Mouse (Mus musculus) heart, embryonic 10.5 days (tissue): Measurements from ENCODE around the gene Itpkc. TPM values are rescaled to one million over a fixed set of nuclear protein-coding genes. Genes with fewer than 3 reads are reported as not detected.

Source experiments
- DNase-seq: peaks from one replicate; pipeline ENCODE4 v3.0.0-alpha.2; 2017; ENCODE audit warnings: low spot score
- H3K27ac ChIP-seq: fragments of 300-500 bp; sonication (generic); 2 replicates; pipeline ENCODE4 v1.5.1; 2016; ENCODE audit warnings: mild to moderate bottlenecking
- H3K27me3 ChIP-seq: fragments of 300-500 bp; sonication (generic); 2 replicates; pipeline ENCODE4 v1.6.1; 2016; ENCODE audit warnings: mild to moderate bottlenecking; ENCODE audit not compliant: poor library complexity, insufficient read depth, severe bottlenecking
- H3K36me3 ChIP-seq: fragments of 300-500 bp; sonication (generic); 2 replicates; pipeline ENCODE4 v1.6.1; 2016; ENCODE audit warnings: mild to moderate bottlenecking, moderate library complexity
- H3K4me1 ChIP-seq: fragments of 300-500 bp; sonication (generic); 2 replicates; pipeline ENCODE4 v1.6.1; 2016; ENCODE audit warnings: mild to moderate bottlenecking
- H3K4me3 ChIP-seq: fragments of 300-500 bp; sonication (generic); 2 replicates; pipeline ENCODE4 v1.5.1; 2016; ENCODE audit warnings: mild to moderate bottlenecking, moderate library complexity
- H3K9me3 ChIP-seq: fragments of 300-500 bp; sonication (generic); 2 replicates; pipeline ENCODE4 v1.6.1; 2016; ENCODE audit warnings: mild to moderate bottlenecking, moderate library complexity
- WGBS: fragments of 180-500 bp; shearing (Covaris S2); methylation state at CpG from one replicate; pipeline ENCODE4 v1.1.7; 2016; 5-methylcytosine and 5-hydroxymethylcytosine counted together
- polyA plus RNA-seq: library from polyadenylated mRNA; unstranded; fragments of >200 nt; fragmentation: Nextera tagmentation; extraction: Ambion mirVana; gene quantifications from 2 replicates; pipeline ENCODE4 v1.2.1, GENCODE M21; 2016

Gene Itpkc
- polyA plus RNA-seq, 1 experiment from 2014 or later, result 5.0 TPM

- DNase-seq, result no peak
- no peak overlapping the region for H3K4me3 ChIP-seq
- peaks cover 24% of the 10 kb centered on the region for H3K36me3 ChIP-seq
- no peaks in the 10 kb centered on the region for H3K9me3 ChIP-seq
- no peak overlapping the region for H3K27ac ChIP-seq
- 79% methylated on average over 5 of the region's 5 CpGs for WGBS
- peaks cover 3% of the 10 kb centered on the region; the same call in 1 of the 2 replicates for H3K4me1 ChIP-seq
- no peaks in the 10 kb centered on the region for H3K27me3 ChIP-seq
Observed at GRCm38 (mm10) chr7:27180036-27180435, 48.4 kb downstream of the Itpkc start.

GRCm38 (mm10) chr7:27179217-27179918 lies 49.1 kb downstream of the Itpkc start:
- WGBS, result 45% methylated on average over 16 of the region's 16 CpGs
- Histone ChIP-seq H3K36me3 (peaks cover 24% of the 10 kb centered on the region), H3K27ac (peak overlapping the region; percentile 92), H3K4me3 (peak overlapping the region; percentile 76), H3K4me1 (peaks cover 3% of the 10 kb centered on the region; the same call in 1 of the 2 replicates), H3K9me3 (no peaks in the 10 kb centered on the region), H3K27me3 (no peaks in the 10 kb centered on the region)
- DNase-seq, result no peak

GRCm38 (mm10) chr7:27178324-27179216 lies 49.9 kb downstream of the Itpkc start, which contains the start of gene Rab4b:
TSS of gene Rab4b (minus strand) at chr7:27178896.
- WGBS, result under 1% methylated on average over 53 of the region's 53 CpGs
- Histone ChIP-seq H3K4me1 (peaks cover 3% of the 10 kb centered on the region; the same call in 1 of the 2 replicates), H3K27ac (peak within 1 kb of the TSS; percentile 92), H3K36me3 (peaks cover 26% of the 10 kb centered on the region), H3K4me3 (peak within 1 kb of the TSS; percentile 76), H3K9me3 (no peaks in the 10 kb centered on the region), H3K27me3 (no peaks in the 10 kb centered on the region)
- peak; percentile 100 for DNase-seq

GRCm38 (mm10) chr7:27177942-27178323 lies 50.5 kb downstream of the Itpkc start:
- Histone ChIP-seq H3K27ac (peak overlapping the region; percentile 92), H3K27me3 (no peaks in the 10 kb centered on the region), H3K4me1 (peaks cover 3% of the 10 kb centered on the region; the same call in 1 of the 2 replicates), H3K9me3 (no peaks in the 10 kb centered on the region), H3K4me3 (peak overlapping the region; percentile 76), H3K36me3 (peaks cover 26% of the 10 kb centered on the region)
- no peak for DNase-seq
- 24% methylated on average over 4 of the region's 4 CpGs for WGBS

- H3K4me1 ChIP-seq, result peaks cover 3% of the 10 kb centered on the region; the same call in 1 of the 2 replicates
- H3K36me3 ChIP-seq, result peaks cover 39% of the 10 kb centered on the region
- H3K4me3 ChIP-seq, result no peak overlapping the region
- H3K27ac ChIP-seq, result no peak overlapping the region
- no peak for DNase-seq
- H3K27me3 ChIP-seq, result no peaks in the 10 kb centered on the region
- H3K9me3 ChIP-seq, result no peaks in the 10 kb centered on the region
- WGBS, result 92% methylated on average over 7 of the region's 7 CpGs
Observed at GRCm38 (mm10) chr7:27174896-27175295, 53.6 kb downstream of the Itpkc start.

GRCm38 (mm10) chr7:27174496-27174895 lies 54.0 kb downstream of the Itpkc start:
- 92% methylated on average over 15 of the region's 15 CpGs for WGBS
- H3K36me3 ChIP-seq, result peaks cover 39% of the 10 kb centered on the region
- H3K27me3 ChIP-seq, result no peaks in the 10 kb centered on the region
- no peak overlapping the region for H3K4me3 ChIP-seq
- H3K9me3 ChIP-seq, result no peaks in the 10 kb centered on the region
- peaks cover 3% of the 10 kb centered on the region; the same call in 1 of the 2 replicates for H3K4me1 ChIP-seq
- H3K27ac ChIP-seq, result no peak overlapping the region
- no peak for DNase-seq

GRCm38 (mm10) chr7:27170981-27171380 lies 57.5 kb downstream of the Itpkc start:
- Histone ChIP-seq H3K36me3 (peaks cover 43% of the 10 kb centered on the region), H3K27ac (no peak overlapping the region), H3K27me3 (no peaks in the 10 kb centered on the region), H3K4me1 (peaks cover 9% of the 10 kb centered on the region; the same call in 1 of the 2 replicates), H3K4me3 (no peak overlapping the region), H3K9me3 (no peaks in the 10 kb centered on the region)
- 88% methylated on average over 3 of the region's 3 CpGs for WGBS
- DNase-seq, result no peak

- peaks cover 41% of the 10 kb centered on the region for H3K36me3 ChIP-seq
- no peaks in the 10 kb centered on the region for H3K9me3 ChIP-seq
- H3K4me3 ChIP-seq, result no peak overlapping the region
- peaks cover 32% of the 10 kb centered on the region for H3K4me1 ChIP-seq
- 86% methylated on average over 5 of the region's 5 CpGs for WGBS
- no peaks in the 10 kb centered on the region for H3K27me3 ChIP-seq
- no peak for DNase-seq
- no peak overlapping the region for H3K27ac ChIP-seq
Observed at GRCm38 (mm10) chr7:27168371-27168770, 60.1 kb downstream of the Itpkc start.

GRCm38 (mm10) chr7:27167475-27168094 lies 60.9 kb downstream of the Itpkc start:
- H3K27me3 ChIP-seq, result no peaks in the 10 kb centered on the region
- peaks cover 41% of the 10 kb centered on the region for H3K36me3 ChIP-seq
- H3K9me3 ChIP-seq, result no peaks in the 10 kb centered on the region
- WGBS, result 80% methylated on average over 11 of the region's 11 CpGs
- H3K4me3 ChIP-seq, result peak overlapping the region; percentile 80
- DNase-seq, result no peak
- H3K27ac ChIP-seq, result peak overlapping the region; percentile 98
- peaks cover 40% of the 10 kb centered on the region for H3K4me1 ChIP-seq

- H3K27ac ChIP-seq, result peak within 1 kb of the TSS; percentile 98
- DNase-seq, result peak; percentile 98
- H3K4me1 ChIP-seq, result peaks cover 44% of the 10 kb centered on the region
- H3K36me3 ChIP-seq, result peaks cover 44% of the 10 kb centered on the region
- H3K9me3 ChIP-seq, result no peaks in the 10 kb centered on the region
- H3K27me3 ChIP-seq, result no peaks in the 10 kb centered on the region
- WGBS, result 2% methylated on average over 61 of the region's 61 CpGs
- peak within 1 kb of the TSS; percentile 80 for H3K4me3 ChIP-seq
Observed at GRCm38 (mm10) chr7:27166614-27167474, 61.6 kb downstream of the Itpkc start, which contains the start of gene Egln2. TSS of gene Egln2 (minus strand) at chr7:27166802.

- DNase-seq, result peak; percentile 94
- Histone ChIP-seq H3K4me3 (peak overlapping the region; percentile 80), H3K27ac (peak overlapping the region; percentile 98), H3K36me3 (peaks cover 48% of the 10 kb centered on the region), H3K9me3 (no peaks in the 10 kb centered on the region), H3K27me3 (no peaks in the 10 kb centered on the region), H3K4me1 (peaks cover 50% of the 10 kb centered on the region)
- under 1% methylated on average over 41 of the region's 43 CpGs for WGBS
Observed at GRCm38 (mm10) chr7:27166229-27166613, 62.2 kb downstream of the Itpkc start.

GRCm38 (mm10) chr7:27165696-27166095 lies 62.8 kb downstream of the Itpkc start:
- H3K27me3 ChIP-seq, result no peaks in the 10 kb centered on the region
- no peaks in the 10 kb centered on the region for H3K9me3 ChIP-seq
- peak overlapping the region; percentile 98 for H3K27ac ChIP-seq
- H3K4me3 ChIP-seq, result peak overlapping the region; percentile 80
- WGBS, result 4% methylated on average over 8 of the region's 8 CpGs
- peaks cover 53% of the 10 kb centered on the region for H3K4me1 ChIP-seq
- peaks cover 46% of the 10 kb centered on the region for H3K36me3 ChIP-seq
- DNase-seq, result no peak
